Mouse (Mus musculus) pancreas, adult 10 weeks (tissue): Measurements from ENCODE around the gene Mocs1. TPM values are rescaled to one million over a fixed set of nuclear protein-coding genes. Genes with fewer than 3 reads are reported as not detected.

Experiments
- polyA plus RNA-seq: library from polyadenylated mRNA; stranded (reverse); fragments of 350-450 nt; fragmentation: Illumina TruSeq; extraction: RNeasy Lipid Tissue Mini Kit (QIAGEN cat#74804); gene quantifications from one replicate; pipeline ENCODE4 v1.2.3, GENCODE M21; 2015; ENCODE audit warnings: low read depth, low replicate concordance; ENCODE audit not compliant: insufficient read depth

Gene Mocs1
- polyA plus RNA-seq, result 4.3 TPM

DNA sequence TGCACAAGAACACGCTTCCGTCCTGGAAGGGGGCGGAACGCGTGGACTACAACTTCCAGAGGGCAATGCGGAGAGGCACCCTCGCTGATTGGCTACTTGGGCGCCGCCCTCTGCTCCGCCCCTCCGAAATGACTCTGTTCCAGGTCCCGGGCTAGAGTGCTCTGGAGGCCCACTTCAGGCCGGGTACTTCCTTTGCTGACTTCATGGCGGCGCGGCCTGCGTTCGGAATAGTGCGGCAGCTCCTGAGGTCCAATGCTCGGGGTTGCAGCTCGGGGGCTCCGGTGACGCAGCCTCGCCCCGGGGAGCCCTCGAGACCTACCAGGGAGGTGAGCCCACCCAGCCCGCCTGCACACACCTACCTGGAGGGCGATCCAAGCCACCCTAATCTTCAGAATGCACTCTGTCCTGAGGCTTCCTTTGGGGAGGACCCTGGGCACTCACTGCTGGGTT is at the start of gene Mocs1:
Mocs1 (plus strand) TSS at position 124 of the 450 bp plus-strand sequence.

Other genes starting within 250 kb of the Mocs1 start
- gene Daam2, start 136.0 kb downstream of the Mocs1 start, polyA plus RNA-seq, result 1.1 TPM
- gene Kif6, start 186.8 kb downstream of the Mocs1 start, polyA plus RNA-seq, result not detected